Mouse (Mus musculus): ENCODE results near the gene Zfp968. TPM values are rescaled to one million over a fixed set of nuclear protein-coding genes. Genes with fewer than 3 reads are reported as not detected.

Gene Zfp968
- polyA plus RNA-seq (2012; rRNA removed) = 0.16 and 0.58 TPM in 2 replicates

GRCm38 (mm10) chr2:175372136-175372535 is at the start of gene Zfp968:
Gene Zfp968, plus strand, starts transcription at chr2:175372436.

GRCm38 (mm10) chr2:175338097-175338496 is 34.1 kb upstream of the Zfp968 start, which contains the start of gene Gm4631:
Gene Gm4631, minus strand, starts transcription at chr2:175338197.

Other genes with a start within 250 kb of the Zfp968 start
- gene Gm14399, start 230.4 kb upstream of the Zfp968 start, polyA plus RNA-seq (2012; rRNA removed) = 0.12 and 0.28 TPM in 2 replicates
- 0.06 and 0.08 TPM in 2 replicates for gene Gm14443, start 196.6 kb upstream of the Zfp968 start, polyA plus RNA-seq (2012; rRNA removed)
- 1.9 TPM in 2 replicates for gene Gm14391, start 165.5 kb upstream of the Zfp968 start, polyA plus RNA-seq (2012; rRNA removed)
- not detected in 2 replicates for gene Gm14440, start 97.3 kb upstream of the Zfp968 start, polyA plus RNA-seq (2012; rRNA removed)
- gene Gm4631, start 34.2 kb upstream of the Zfp968 start, polyA plus RNA-seq (2012; rRNA removed) = 0.37 and 0.72 TPM in 2 replicates
- 2.0 and 2.2 TPM in 2 replicates for gene Gm4724, start 63.4 kb downstream of the Zfp968 start, polyA plus RNA-seq (2012; rRNA removed)
- gene Zfp965, start 97.5 kb downstream of the Zfp968 start, polyA plus RNA-seq (2012; rRNA removed) = 0.10 and 0.15 TPM in 2 replicates

All from colon, adult 2 months (tissue).